Mouse (Mus musculus): ENCODE data around the gene BC107364. TPM values are rescaled to one million over a fixed set of nuclear protein-coding genes. Genes with fewer than 3 reads are reported as not detected.
"Not testable (repeated sequence)": the region's sequence is repeated elsewhere in the genome, so short reads cannot be mapped to it uniquely, and the experiment has no call there.

Gene BC107364
- polyA plus RNA-seq, 1 experiment from 2014 or later = not detected

DNA sequence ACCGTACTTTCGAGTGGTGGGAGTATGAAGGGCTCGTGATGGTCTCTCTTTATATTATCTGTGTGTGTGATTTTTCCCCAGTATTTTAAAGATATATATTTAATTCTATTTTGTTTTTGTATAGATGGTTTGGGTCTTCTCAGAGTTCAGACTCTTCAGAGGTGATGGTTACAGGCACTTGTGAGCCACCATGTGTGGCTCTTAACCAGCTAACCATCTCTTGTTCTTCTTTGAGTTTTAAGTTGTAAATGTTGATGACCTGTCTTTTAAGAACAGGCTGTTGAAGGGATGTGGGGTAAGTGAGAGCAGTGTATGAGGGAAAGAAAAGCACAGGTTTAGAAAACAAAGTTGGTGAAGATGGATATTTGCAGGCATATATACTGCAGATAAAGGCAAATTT lies 42.8 kb upstream of the BC107364 start:
- Histone ChIP-seq H3K4me1 (peaks cover 35% of the 10 kb centered on the region), H3K9me3 (replicated peaks) (no peaks in the 10 kb centered on the region), H3K36me3 (no peaks in the 10 kb centered on the region), H3K9ac (no peak overlapping the region), H3K27me3 (replicated peaks) (no peaks in the 10 kb centered on the region), H3K4me2 (no peak overlapping the region), H3K27ac (no peak overlapping the region), H3K4me3 (no peak overlapping the region)
- 89% methylated on average over 3 of the region's 3 CpGs for WGBS (ENCODE audit: insufficient replicate concordance)
- no peak for ATAC-seq

DNA sequence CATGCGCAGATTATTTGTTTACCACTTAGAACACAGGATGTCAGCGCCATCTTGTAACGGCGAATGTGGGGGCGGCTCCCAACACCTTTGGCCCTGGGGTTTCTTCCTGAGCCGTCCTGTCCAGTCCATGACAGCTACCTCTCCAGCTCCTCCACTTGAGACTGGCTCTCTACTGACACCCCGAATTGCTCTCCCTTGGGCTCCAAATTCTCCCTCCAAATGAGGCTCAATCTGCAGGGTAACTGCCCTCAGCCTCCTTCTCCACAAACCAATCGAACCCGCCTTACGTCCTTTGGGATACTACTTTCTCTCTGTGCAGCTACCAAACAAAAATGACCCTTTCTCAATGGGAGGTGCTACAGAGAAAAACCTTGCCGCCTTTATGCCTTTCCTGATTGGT lies 42.4 kb upstream of the BC107364 start:
- 80% methylated on average over 7 of the region's 11 CpGs for WGBS (ENCODE audit: insufficient replicate concordance)

DNA sequence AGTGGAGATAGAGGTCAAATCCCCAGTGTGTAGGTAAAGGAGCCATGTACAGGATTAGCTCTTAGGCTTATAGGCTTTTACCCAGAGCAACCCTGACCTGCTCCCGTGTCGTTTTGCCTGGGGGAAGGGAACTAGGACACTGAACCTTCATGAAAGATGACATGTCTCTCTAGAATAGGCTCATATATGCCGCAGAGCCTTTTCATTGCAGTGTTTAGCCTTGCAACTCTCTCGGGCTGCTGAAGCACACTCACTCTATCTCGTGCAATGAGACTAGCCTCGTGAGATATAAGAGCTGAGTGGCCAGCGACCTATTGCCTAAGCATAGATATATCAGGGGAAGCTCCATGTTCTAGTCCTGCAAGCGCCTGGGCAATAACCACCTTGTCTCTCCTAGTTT lies 37.5 kb upstream of the BC107364 start:
- H3K27ac ChIP-seq = peak overlapping the region; percentile 92
- 36% methylated on average over 6 of the region's 8 CpGs for WGBS (ENCODE audit: insufficient replicate concordance)
- H3K9me3 ChIP-seq (replicated peaks); ATAC-seq; H3K27me3 ChIP-seq (replicated peaks); H3K36me3 ChIP-seq; H3K9ac ChIP-seq: not testable (repeated sequence)
- peak overlapping the region; percentile 22; the same call in 1 of the 2 replicates for H3K4me3 ChIP-seq
- H3K4me2 ChIP-seq = peak overlapping the region; percentile 37
- peaks cover 27% of the 10 kb centered on the region for H3K4me1 ChIP-seq

More for the DNA sequence above, 42.4 kb upstream of the BC107364 start:
- H3K4me1 ChIP-seq = peaks cover 35% of the 10 kb centered on the region
- not testable (repeated sequence) for ATAC-seq; H3K4me2 ChIP-seq; H3K9me3 ChIP-seq (replicated peaks); H3K9ac ChIP-seq; H3K27ac ChIP-seq; H3K4me3 ChIP-seq; H3K36me3 ChIP-seq; H3K27me3 ChIP-seq (replicated peaks)

DNA sequence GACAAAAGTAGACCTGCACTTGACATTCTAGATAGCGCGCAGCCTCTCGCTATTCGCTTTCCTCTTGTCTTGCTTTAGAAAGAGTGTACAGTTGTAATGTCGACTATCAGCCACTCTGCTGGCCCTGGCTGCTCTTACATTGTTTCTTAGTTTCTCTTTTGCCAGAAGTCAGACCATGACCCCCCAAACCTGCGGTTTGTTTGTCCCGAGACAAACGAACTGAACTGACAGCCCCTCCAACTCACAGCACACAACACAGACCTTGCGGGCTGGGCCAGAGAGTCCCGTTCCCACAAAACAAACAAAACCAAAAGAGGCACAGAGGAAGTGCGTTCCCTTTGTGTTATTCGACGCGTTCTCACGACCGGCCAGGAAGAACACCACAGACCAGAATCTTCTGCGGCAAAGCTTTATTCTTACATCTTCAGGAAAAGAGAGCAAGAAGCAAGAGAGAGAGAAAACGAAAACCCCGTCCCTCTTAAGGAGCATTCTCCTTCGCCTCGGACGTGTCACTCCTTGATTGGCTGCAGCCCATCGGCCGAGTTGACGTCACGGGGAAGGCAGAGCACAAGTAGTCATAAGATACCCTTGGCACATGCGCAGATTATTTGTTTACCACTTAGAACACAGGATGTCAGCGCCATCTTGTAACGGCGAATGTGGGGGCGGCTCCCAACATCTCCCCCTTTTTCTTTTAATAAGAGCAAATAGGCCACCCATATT lies 37.0 kb upstream of the BC107364 start:
- Histone ChIP-seq H3K4me2 (peak overlapping the region; percentile 37; the same call in 1 of the 2 replicates), H3K4me3 (peak overlapping the region; percentile 35; the same call in 1 of the 2 replicates), H3K27ac (peak overlapping the region; percentile 92), H3K4me1 (peaks cover 29% of the 10 kb centered on the region)
- under 1% methylated on average over 9 of the region's 31 CpGs for WGBS (ENCODE audit: insufficient replicate concordance)
- H3K9me3 ChIP-seq (replicated peaks); H3K36me3 ChIP-seq; H3K9ac ChIP-seq; H3K27me3 ChIP-seq (replicated peaks): not testable (repeated sequence)
- ATAC-seq = peak; percentile 77

DNA sequence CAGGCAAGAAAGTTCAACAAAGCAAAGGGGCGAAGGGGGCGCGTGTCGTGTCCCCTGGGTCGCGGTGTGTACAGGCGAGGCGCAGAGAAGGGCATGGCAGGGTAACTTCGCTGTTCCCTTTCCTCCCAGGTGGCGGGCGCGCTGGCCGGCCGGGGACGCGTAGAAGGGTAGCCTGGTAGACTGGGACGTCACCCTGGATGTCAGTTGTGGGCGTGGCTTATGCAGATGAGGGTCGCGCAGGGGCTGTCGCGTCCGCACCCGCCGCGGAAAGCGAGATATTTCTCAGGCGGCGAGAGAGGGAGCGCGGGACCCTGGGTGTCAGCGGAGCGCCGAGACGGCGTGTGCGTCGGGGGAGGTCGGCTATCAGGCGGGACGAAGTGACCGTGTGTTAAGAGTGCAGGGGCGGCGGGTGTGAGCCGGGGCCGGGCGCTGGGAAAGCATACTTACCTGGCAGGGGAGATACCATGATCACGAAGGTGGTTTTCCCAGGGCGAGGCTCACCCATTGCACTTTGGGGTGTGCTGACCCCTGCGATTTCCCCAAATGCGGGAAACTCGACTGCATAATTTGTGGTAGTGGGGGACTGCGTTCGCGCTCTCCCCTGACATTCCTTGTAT lies 36.3 kb upstream of the BC107364 start:
- not testable (repeated sequence) for H3K9me3 ChIP-seq (replicated peaks); H3K27me3 ChIP-seq (replicated peaks); H3K36me3 ChIP-seq
- H3K9ac ChIP-seq = peak overlapping the region; percentile 79
- WGBS (ENCODE audit: insufficient replicate concordance) = 0% methylated on average over 4 of the region's 55 CpGs
- peak overlapping the region; percentile 83 for H3K4me2 ChIP-seq
- ATAC-seq = peak; percentile 74
- H3K27ac ChIP-seq = peak overlapping the region; percentile 98
- peaks cover 29% of the 10 kb centered on the region for H3K4me1 ChIP-seq
- peak overlapping the region; percentile 61 for H3K4me3 ChIP-seq

DNA sequence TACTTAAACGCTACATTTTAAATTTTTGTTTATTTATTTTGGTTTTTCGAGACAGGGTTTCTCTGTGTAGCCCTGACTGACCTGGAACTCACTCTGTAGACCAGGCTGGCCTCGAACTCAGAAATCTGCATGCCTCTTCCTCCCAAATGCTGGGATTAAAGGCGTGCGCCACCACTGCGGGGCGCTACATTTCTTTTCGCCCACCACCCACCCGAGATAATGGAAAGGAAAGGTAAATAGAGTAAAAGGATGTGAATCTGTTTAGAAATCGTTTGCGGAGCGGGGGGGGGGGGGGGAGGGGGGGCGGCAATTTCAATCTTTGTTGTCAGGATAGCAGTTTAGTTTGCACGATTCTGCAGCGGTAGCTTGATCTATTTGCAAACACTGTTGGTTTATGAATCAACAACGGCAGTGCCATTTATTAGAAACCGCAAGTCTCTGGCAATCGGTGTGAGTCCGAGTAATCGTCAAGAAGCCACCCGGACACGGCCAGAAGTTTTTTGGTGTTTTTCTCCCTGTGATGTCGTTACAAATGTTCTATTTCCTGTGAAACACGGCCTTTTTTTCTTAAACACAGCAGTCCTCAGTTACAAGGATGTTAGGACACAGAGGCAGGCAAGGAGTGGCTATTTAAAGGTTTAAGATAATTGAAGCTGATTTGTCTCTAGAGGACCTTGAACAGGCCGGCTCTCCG lies 35.6 kb upstream of the BC107364 start:
- Histone ChIP-seq H3K9me3 (replicated peaks) (no peaks in the 10 kb centered on the region), H3K27me3 (replicated peaks) (0 out of 2 replicates have a peak, but pooled peaks cover 8% of the 10 kb centered on the region), H3K4me2 (peak overlapping the region; percentile 83), H3K4me1 (peaks cover 24% of the 10 kb centered on the region), H3K4me3 (peak overlapping the region; percentile 61), H3K36me3 (no peaks in the 10 kb centered on the region), H3K9ac (peak overlapping the region; percentile 79), H3K27ac (peak overlapping the region; percentile 98)
- ATAC-seq = no peak
- WGBS (ENCODE audit: insufficient replicate concordance) = 4% methylated on average over 26 of the region's 26 CpGs

DNA sequence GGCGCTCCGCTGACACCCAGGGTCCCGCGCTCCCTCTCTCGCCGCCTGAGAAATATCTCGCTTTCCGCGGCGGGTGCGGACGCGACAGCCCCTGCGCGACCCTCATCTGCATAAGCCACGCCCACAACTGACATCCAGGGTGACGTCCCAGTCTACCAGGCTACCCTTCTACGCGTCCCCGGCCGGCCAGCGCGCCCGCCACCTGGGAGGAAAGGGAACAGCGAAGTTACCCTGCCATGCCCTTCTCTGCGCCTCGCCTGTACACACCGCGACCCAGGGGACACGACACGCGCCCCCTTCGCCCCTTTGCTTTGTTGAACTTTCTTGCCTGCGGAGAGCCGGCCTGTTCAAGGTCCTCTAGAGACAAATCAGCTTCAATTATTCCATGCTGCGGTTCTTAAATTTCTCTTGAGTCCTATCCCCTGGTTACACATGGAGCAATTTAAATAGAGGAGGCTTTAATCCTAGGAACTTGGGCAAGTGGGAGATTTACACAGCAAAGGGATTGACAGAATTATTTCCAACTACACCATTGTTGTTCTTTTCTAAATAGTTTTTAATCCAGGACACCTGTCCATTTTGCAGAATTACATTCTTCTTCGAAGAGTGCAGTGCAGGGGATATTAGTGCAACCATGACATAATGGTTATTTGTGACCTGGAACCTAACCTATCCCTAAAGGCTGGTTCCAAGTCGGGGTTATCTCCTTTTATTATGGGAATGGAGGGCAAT lies 34.9 kb upstream of the BC107364 start:
- not testable (repeated sequence) for H3K9me3 ChIP-seq (replicated peaks); H3K36me3 ChIP-seq; H3K27me3 ChIP-seq (replicated peaks)
- peak overlapping the region; percentile 79 for H3K9ac ChIP-seq
- H3K27ac ChIP-seq = peak overlapping the region; percentile 98
- peak overlapping the region; percentile 61 for H3K4me3 ChIP-seq
- 14% methylated on average over 9 of the region's 38 CpGs for WGBS (ENCODE audit: insufficient replicate concordance)
- peaks cover 23% of the 10 kb centered on the region for H3K4me1 ChIP-seq
- ATAC-seq = peak; percentile 69
- peak overlapping the region; percentile 83 for H3K4me2 ChIP-seq

DNA sequence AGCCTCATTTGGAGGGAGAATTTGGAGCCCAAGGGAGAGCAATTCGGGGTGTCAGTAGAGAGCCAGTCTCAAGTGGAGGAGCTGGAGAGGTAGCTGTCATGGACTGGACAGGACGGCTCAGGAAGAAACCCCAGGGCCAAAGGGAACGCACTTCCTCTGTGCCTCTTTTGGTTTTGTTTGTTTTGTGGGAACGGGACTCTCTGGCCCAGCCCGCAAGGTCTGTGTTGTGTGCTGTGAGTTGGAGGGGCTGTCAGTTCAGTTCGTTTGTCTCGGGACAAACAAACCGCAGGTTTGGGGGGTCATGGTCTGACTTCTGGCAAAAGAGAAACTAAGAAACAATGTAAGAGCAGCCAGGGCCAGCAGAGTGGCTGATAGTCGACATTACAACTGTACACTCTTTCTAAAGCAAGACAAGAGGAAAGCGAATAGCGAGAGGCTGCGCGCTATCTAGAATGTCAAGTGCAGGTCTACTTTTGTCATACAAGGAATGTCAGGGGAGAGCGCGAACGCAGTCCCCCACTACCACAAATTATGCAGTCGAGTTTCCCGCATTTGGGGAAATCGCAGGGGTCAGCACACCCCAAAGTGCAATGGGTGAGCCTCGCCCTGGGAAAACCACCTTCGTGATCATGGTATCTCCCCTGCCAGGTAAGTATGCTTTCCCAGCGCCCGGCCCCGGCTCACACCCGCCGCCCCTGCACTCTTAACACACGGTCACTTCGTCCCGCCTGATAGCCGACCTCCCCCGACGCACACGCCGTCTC lies 34.1 kb upstream of the BC107364 start:
- not testable (repeated sequence) for H3K9me3 ChIP-seq (replicated peaks); H3K36me3 ChIP-seq; H3K4me3 ChIP-seq; H3K27me3 ChIP-seq (replicated peaks); H3K27ac ChIP-seq; H3K9ac ChIP-seq
- Histone ChIP-seq H3K4me2 (0 out of 2 replicates have a peak overlapping the region, but pooled peaks have one; percentile 29), H3K4me1 (peaks cover 23% of the 10 kb centered on the region)
- 3% methylated on average over 4 of the region's 34 CpGs for WGBS (ENCODE audit: insufficient replicate concordance)
- ATAC-seq = peak; percentile 74

DNA sequence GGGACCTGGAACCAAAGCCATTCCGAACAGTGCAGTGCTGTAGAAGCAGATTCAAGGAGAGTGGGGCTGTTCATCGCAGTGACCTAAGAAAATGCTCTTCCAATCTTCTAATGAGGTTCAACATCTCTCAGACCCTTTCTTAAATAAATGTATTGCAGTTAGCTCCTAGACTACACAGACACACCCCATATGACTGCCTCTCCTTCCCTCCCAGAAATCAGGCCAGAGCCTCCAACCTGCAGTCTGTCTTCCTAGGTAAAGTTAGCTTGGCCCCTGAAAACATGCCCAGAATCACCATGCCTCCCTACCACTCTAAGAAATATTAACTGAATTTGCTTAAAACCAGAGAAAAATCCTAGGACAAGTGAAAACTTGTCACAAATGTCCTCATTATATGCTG lies 33.3 kb upstream of the BC107364 start:
- Histone ChIP-seq H3K27me3 (replicated peaks) (peaks cover 8% of the 10 kb centered on the region; the same call in 1 of the 2 replicates), H3K9me3 (replicated peaks) (no peaks in the 10 kb centered on the region), H3K9ac (peak overlapping the region; percentile 53), H3K27ac (peak overlapping the region; percentile 43), H3K4me1 (peaks cover 23% of the 10 kb centered on the region), H3K4me2 (peak overlapping the region; percentile 55), H3K4me3 (no peak overlapping the region), H3K36me3 (no peaks in the 10 kb centered on the region)
- 81% methylated on average over 2 of the region's 2 CpGs for WGBS (ENCODE audit: insufficient replicate concordance)
- ATAC-seq = no peak

DNA sequence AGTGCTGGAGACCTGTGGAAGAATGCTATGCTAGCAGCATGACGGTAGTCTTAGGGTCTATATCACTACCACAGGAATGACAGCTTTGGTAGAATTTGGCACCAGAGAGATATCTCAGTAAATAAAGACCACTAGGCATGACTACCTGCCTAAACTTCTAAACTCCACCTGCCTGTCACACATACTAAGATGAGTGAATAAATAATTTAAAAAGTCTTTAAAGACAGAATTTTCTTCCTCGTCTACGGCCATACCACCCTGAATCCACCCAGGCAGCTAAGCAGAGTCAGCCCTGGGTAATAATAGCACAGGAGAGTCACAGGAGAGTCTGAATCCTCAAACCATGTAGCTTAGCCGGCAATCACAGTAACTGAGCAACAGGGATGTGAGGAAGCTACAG lies 32.8 kb upstream of the BC107364 start:
- no peaks in the 10 kb centered on the region for H3K9me3 ChIP-seq (replicated peaks)
- no peaks in the 10 kb centered on the region for H3K36me3 ChIP-seq
- no peak overlapping the region for H3K4me3 ChIP-seq
- peaks cover 8% of the 10 kb centered on the region; the same call in 1 of the 2 replicates for H3K27me3 ChIP-seq (replicated peaks)
- 65% methylated on average over 4 of the region's 4 CpGs for WGBS (ENCODE audit: insufficient replicate concordance)
- peak overlapping the region; percentile 43 for H3K27ac ChIP-seq
- H3K4me1 ChIP-seq = peaks cover 23% of the 10 kb centered on the region
- peak overlapping the region; percentile 55 for H3K4me2 ChIP-seq
- peak overlapping the region; percentile 53 for H3K9ac ChIP-seq
- ATAC-seq = no peak

DNA sequence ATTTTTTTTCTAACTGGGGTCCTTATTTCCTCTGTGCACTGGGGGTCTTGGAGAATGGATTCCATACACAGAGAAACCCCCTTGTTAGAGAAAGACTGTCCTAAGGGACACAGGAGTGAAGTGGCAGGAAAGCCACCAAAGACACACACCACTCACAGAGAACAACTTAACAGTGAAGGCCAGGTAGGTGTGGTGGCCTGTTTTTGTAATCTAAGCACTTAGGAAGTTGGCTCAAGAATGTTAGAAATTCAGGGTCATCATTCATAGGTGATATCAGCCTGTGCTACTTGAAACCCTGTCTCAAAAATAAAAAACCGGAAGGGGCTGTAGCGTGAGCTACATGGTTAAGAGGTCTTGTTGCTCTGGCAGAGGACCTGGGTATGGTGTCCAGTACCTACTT lies 31.8 kb upstream of the BC107364 start:
- 71% methylated on average over 2 of the region's 2 CpGs for WGBS (ENCODE audit: insufficient replicate concordance)
- H3K27me3 ChIP-seq (replicated peaks) = peaks cover 11% of the 10 kb centered on the region; the same call in 1 of the 2 replicates
- ATAC-seq = no peak
- H3K36me3 ChIP-seq = no peaks in the 10 kb centered on the region
- H3K4me1 ChIP-seq = peaks cover 23% of the 10 kb centered on the region
- no peaks in the 10 kb centered on the region for H3K9me3 ChIP-seq (replicated peaks)
- H3K27ac ChIP-seq = no peak overlapping the region
- no peak overlapping the region for H3K9ac ChIP-seq
- H3K4me2 ChIP-seq = no peak overlapping the region
- H3K4me3 ChIP-seq = no peak overlapping the region
